ENCODE assay signal across 8 mouse cellular contexts in the genomic region with DNA sequence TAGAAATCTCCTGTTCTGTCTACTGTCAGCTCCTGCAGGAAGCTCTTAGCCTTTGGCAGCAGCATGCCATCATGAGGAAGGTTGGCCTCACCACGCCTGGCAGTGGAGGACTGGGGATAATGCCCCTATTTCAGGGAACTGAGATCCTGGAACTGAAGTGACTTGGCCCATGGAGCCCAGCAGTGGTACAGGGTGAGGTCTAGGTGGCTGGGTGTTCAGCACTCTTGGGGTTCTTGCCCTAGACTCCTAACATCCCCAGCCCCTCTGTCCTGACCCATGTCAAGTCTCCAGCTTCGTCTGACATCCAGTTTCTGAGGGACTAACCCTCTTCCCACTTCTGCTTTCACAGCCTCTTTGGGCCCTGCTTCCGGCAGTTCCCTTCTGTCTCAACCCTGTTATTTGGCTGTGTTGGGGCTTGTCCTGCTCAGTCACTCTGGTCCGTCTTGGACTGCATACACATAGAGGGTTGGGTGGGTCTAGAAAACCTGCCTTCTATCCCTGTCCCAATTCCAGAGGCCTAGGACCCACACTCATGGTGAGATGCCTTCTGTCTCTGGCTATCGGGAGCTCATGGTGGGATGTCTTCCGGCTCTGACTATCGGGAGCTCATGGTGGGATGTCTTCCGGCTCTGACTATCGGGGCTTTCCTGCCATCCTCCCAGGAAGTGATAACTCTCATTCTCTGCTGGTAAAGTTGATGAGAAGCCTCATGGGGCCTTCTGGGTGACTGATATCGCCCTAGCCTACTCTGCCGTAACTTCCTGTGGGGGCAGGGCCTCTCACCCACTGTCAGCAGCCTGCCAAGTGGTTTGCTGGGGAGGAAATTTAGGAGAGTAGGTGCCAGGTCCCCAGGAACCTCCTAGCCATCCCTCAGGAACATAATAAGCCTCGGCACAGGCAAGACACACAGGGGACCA. TPM values are rescaled to one million over a fixed set of nuclear protein-coding genes. Genes with fewer than 3 reads are reported as not detected.
DNase-seq lines count a peak whose midpoint lies in the region; ATAC-seq and TF ChIP-seq lines count a peak whose summit lies in the region.
"Had no signal": no experiment of that assay in that cellular context is flagged by ENCODE, and none has a peak within 500 bp of the region (broad histone marks: within the 10 kb centered on the region; RNA-seq: fewer than 3 reads in every experiment).

No protein-coding gene starts in this region.

- peak overlapping the region; percentile 42 for H3K27ac ChIP-seq in liver, adult 2 months (replicated peaks; ENCODE audit: insufficient read depth, low read depth, low read length)
- peak overlapping the region; percentile 95 for H3K27ac ChIP-seq in spleen, adult 2 months (ENCODE audit: insufficient read depth, low read length)
- H3K27ac ChIP-seq in forebrain, postnatal 0 days (ENCODE audit: low read depth, low read length): no peak overlapping the region
- H3K27ac ChIP-seq: hindbrain, embryonic 15.5 days had no signal

- H3K9me3 ChIP-seq in G1E (replicated peaks): no peaks in the 10 kb centered on the region
- no peaks in the 10 kb centered on the region for H3K9me3 ChIP-seq in forebrain, postnatal 0 days (ENCODE audit: low read length)
- H3K9me3 ChIP-seq: hindbrain, embryonic 15.5 days had no signal

- 67% methylated on average over 12 of the region's 12 CpGs for WGBS in liver, adult 2 months
- WGBS in spleen, adult 2 months: 7% methylated on average over 12 of the region's 12 CpGs
- WGBS in forebrain, postnatal 0 days: 84% methylated on average over 12 of the region's 12 CpGs

- H3K9ac ChIP-seq in liver, adult 2 months (ENCODE audit: low read depth, low read length): 0 out of 2 replicates have a peak overlapping the region, but pooled peaks have one; percentile 2
- H3K9ac ChIP-seq in forebrain, postnatal 0 days: no peak overlapping the region
- H3K9ac ChIP-seq: hindbrain, embryonic 15.5 days had no signal

- no peak for TF ChIP-seq CTCF in G1E (IDR thresholded peaks at IDR 0.05; ENCODE audit: low read depth, low read length)
- no peak for TF ChIP-seq CTCF in liver, adult 2 months (IDR thresholded peaks at IDR 0.05; ENCODE audit: low read depth, low read length)
- no peak for TF ChIP-seq CTCF in spleen, adult 2 months (IDR thresholded peaks at IDR 0.05; ENCODE audit: extremely low read depth, insufficient read depth, insufficient read length, insufficient replicate concordance)
- no peak for TF ChIP-seq CTCF in forebrain, postnatal 0 days (IDR thresholded peaks at IDR 0.05; ENCODE audit: low read depth)

- H3K4me3 ChIP-seq in G1E (ENCODE audit: low read depth, low read length): peak overlapping the region; percentile 67
- H3K4me3 ChIP-seq in liver, adult 2 months (ENCODE audit: insufficient read depth, low read depth, low read length): no peak overlapping the region; the same call in 1 of the 2 replicates
- peak overlapping the region; percentile 73 for H3K4me3 ChIP-seq in spleen, adult 2 months (ENCODE audit: extremely low read depth, insufficient read depth, insufficient read length)
- no peak overlapping the region for H3K4me3 ChIP-seq in forebrain, postnatal 0 days (ENCODE audit: low read depth, low read length)
- H3K4me3 ChIP-seq: hindbrain, embryonic 15.5 days had no signal

- peaks cover 58% of the 10 kb centered on the region for H3K4me1 ChIP-seq in G1E (ENCODE audit: insufficient read depth, low read depth, low read length)
- no peaks in the 10 kb centered on the region for H3K4me1 ChIP-seq in liver, adult 2 months (ENCODE audit: control insufficient read depth, insufficient read depth, low read length)
- peaks cover 10% of the 10 kb centered on the region; the same call in 1 of the 2 replicates for H3K4me1 ChIP-seq in spleen, adult 2 months (ENCODE audit: control insufficient read depth, insufficient read depth, insufficient read length)
- no peaks in the 10 kb centered on the region for H3K4me1 ChIP-seq in forebrain, postnatal 0 days (ENCODE audit: insufficient read depth)
- H3K4me1 ChIP-seq: hindbrain, embryonic 15.5 days had no signal

- no peak overlapping the region for H3K4me2 ChIP-seq in forebrain, postnatal 0 days (ENCODE audit: low read depth)
- H3K4me2 ChIP-seq: hindbrain, embryonic 15.5 days had no signal

- TF ChIP-seq POLR2A in liver, adult 2 months (IDR thresholded peaks at IDR 0.05; ENCODE audit: extremely low read depth, insufficient read depth, low read length): no peak
- peak; percentile 20; the same call in 1 of the 2 replicates for TF ChIP-seq POLR2A in spleen, adult 2 months (IDR thresholded peaks at IDR 0.05; ENCODE audit: low read depth, low read length)

- peak; percentile 59 for ATAC-seq in G1E (ENCODE audit: extremely low read depth, insufficient number of reproducible peaks, low FRiP score, poor library complexity, severe bottlenecking)
- no peak for ATAC-seq in forebrain, postnatal 0 days

- peaks cover 95% of the 10 kb centered on the region for H3K36me3 ChIP-seq in G1E (replicated peaks)
- H3K36me3 ChIP-seq in liver, adult 2 months (ENCODE audit: control insufficient read depth, insufficient read depth, low read length): peaks cover 18% of the 10 kb centered on the region
- H3K36me3 ChIP-seq in spleen, adult 2 months (ENCODE audit: control insufficient read depth, insufficient read depth, low read length): peaks cover 33% of the 10 kb centered on the region
- peaks cover 42% of the 10 kb centered on the region for H3K36me3 ChIP-seq in forebrain, postnatal 0 days (ENCODE audit: insufficient read depth)

- no peaks in the 10 kb centered on the region for H3K27me3 ChIP-seq in G1E (ENCODE audit: insufficient read depth, low read length)
- H3K27me3 ChIP-seq in liver, adult 2 months (ENCODE audit: control insufficient read depth, insufficient read depth, low read length): no peaks in the 10 kb centered on the region
- H3K27me3 ChIP-seq in spleen, adult 2 months (ENCODE audit: control insufficient read depth, insufficient read depth, low read length): no peaks in the 10 kb centered on the region
- no peaks in the 10 kb centered on the region for H3K27me3 ChIP-seq in forebrain, postnatal 0 days (ENCODE audit: insufficient read depth, low read length)
- H3K27me3 ChIP-seq: hindbrain, embryonic 15.5 days had no signal

- DNase-seq in G1E (ENCODE audit: low spot score): peak; percentile 55
- peak; percentile 61 for DNase-seq in c-Kit-negative CD71-positive TER-119-positive erythroid progenitor cells, embryonic 14.5 days (ENCODE audit: low read depth, low spot score)
- DNase-seq in liver, adult 2 months (ENCODE audit: extremely low read depth, low read depth, low spot score): no peak
- DNase-seq in spleen, adult 2 months (ENCODE audit: low read depth in 1 of 2, low spot score in 2 of 2): peak; percentile 60 to 70
- DNase-seq in gastrocnemius, adult 8-10 months (ENCODE audit: low spot score in 2 of 2): no peak
- no peak for DNase-seq in frontal cortex, postnatal 10 days (ENCODE audit: low spot score in 2 of 2)
- DNase-seq in forebrain, postnatal 0 days: no peak

- no peaks in the 10 kb centered on the region for H3K79me2 ChIP-seq in liver, adult 2 months (ENCODE audit: control insufficient read depth, insufficient read depth, low read length)

RNA-seq across cellular contexts. Expression of a gene that starts 1.5 kb away (rescaled TPM):
- 66.2 and 69.5 TPM in 2 replicates for total RNA-seq in G1E (2014; fragmentation: Nextera tagmentation)
- total RNA-seq in G1E (2017): 267 and 318 TPM in 2 replicates
- polyA plus RNA-seq in G1E (2012): 461 and 527 TPM in 2 replicates
- 3.1 and 3.4 TPM in 2 replicates for total RNA-seq in liver, adult 2 months (2014; rRNA removed)
- 3.2 and 6.3 TPM in 2 replicates for polyA plus RNA-seq in liver, adult 2 months (2012; rRNA removed)
- 194 and 240 TPM in 2 replicates for polyA plus RNA-seq in spleen, adult 2 months (2012; rRNA removed)
- under 1 TPM; 0.41 to 0.94 (median 0.60) TPM for total RNA-seq in gastrocnemius, adult 8-10 months (2022)
- total RNA-seq in forebrain, postnatal 0 days (2014; rRNA removed): 4.4 and 6.0 TPM in 2 replicates
- polyA plus RNA-seq in forebrain, postnatal 0 days (2015; fragmentation: Nextera tagmentation; extraction: Ambion mirVana): 2.6 and 3.6 TPM in 2 replicates

RNA-seq across cellular contexts. Expression of a gene that starts 21.9 kb away (rescaled TPM):
- total RNA-seq in G1E (2014; fragmentation: Nextera tagmentation): 2.6 and 6.1 TPM in 2 replicates
- total RNA-seq in G1E (2017): 1.6 and 2.7 TPM in 2 replicates
- polyA plus RNA-seq in G1E (2012): 1.2 TPM in 2 replicates
- 2.0 and 3.0 TPM in 2 replicates for total RNA-seq in liver, adult 2 months (2014; rRNA removed)
- 7.0 and 7.9 TPM in 2 replicates for polyA plus RNA-seq in liver, adult 2 months (2012; rRNA removed)
- 4.7 and 6.4 TPM in 2 replicates for polyA plus RNA-seq in spleen, adult 2 months (2012; rRNA removed)
- 10 to 100 TPM; 20.8 to 31.7 (median 23.7) TPM for total RNA-seq in gastrocnemius, adult 8-10 months (2022)
- total RNA-seq in forebrain, postnatal 0 days (2014; rRNA removed): 16.2 and 16.3 TPM in 2 replicates
- polyA plus RNA-seq in forebrain, postnatal 0 days (2015; fragmentation: Nextera tagmentation; extraction: Ambion mirVana): 18.2 and 18.7 TPM in 2 replicates

RNA-seq across cellular contexts. Expression of a gene that starts 21.9 kb away (rescaled TPM):
- total RNA-seq in G1E (2014; fragmentation: Nextera tagmentation): 16.6 and 30.0 TPM in 2 replicates
- total RNA-seq in G1E (2017): 17.8 and 21.0 TPM in 2 replicates
- polyA plus RNA-seq in G1E (2012): 19.2 and 23.9 TPM in 2 replicates
- 14.4 and 16.4 TPM in 2 replicates for total RNA-seq in liver, adult 2 months (2014; rRNA removed)
- 29.3 and 30.9 TPM in 2 replicates for polyA plus RNA-seq in liver, adult 2 months (2012; rRNA removed)
- 19.4 and 26.5 TPM in 2 replicates for polyA plus RNA-seq in spleen, adult 2 months (2012; rRNA removed)
- total RNA-seq in gastrocnemius, adult 8-10 months (2022): 10 to 100 TPM; 13.5 to 15.5 (median 15.0) TPM
- total RNA-seq in forebrain, postnatal 0 days (2014; rRNA removed): 7.9 and 9.5 TPM in 2 replicates
- 14.3 and 15.3 TPM in 2 replicates for polyA plus RNA-seq in forebrain, postnatal 0 days (2015; fragmentation: Nextera tagmentation; extraction: Ambion mirVana)

RNA-seq across cellular contexts. Expression of a gene that starts 22.0 kb away (rescaled TPM):
- total RNA-seq in G1E (2014; fragmentation: Nextera tagmentation) (301 and 356 TPM in 2 replicates), G1E (2017) (267 and 279 TPM in 2 replicates)
- polyA plus RNA-seq in G1E (2012): 136 and 224 TPM in 2 replicates
- total RNA-seq in liver, adult 2 months (2014; rRNA removed): 44.9 and 49.4 TPM in 2 replicates
- 32.3 and 37.2 TPM in 2 replicates for polyA plus RNA-seq in liver, adult 2 months (2012; rRNA removed)
- 27.4 and 31.3 TPM in 2 replicates for polyA plus RNA-seq in spleen, adult 2 months (2012; rRNA removed)
- 10 to 100 TPM; 77.9 to 86.5 (median 81.8) TPM for total RNA-seq in gastrocnemius, adult 8-10 months (2022)
- total RNA-seq in forebrain, postnatal 0 days (2014; rRNA removed): 124 and 133 TPM in 2 replicates
- 146 and 156 TPM in 2 replicates for polyA plus RNA-seq in forebrain, postnatal 0 days (2015; fragmentation: Nextera tagmentation; extraction: Ambion mirVana)

RNA-seq across cellular contexts. Expression of a gene that starts 25.4 kb away (rescaled TPM):
- total RNA-seq in G1E (2014; fragmentation: Nextera tagmentation): 29.4 and 29.5 TPM in 2 replicates
- 11.6 and 14.4 TPM in 2 replicates for total RNA-seq in G1E (2017)
- polyA plus RNA-seq in G1E (2012): 23.9 and 24.3 TPM in 2 replicates
- total RNA-seq in liver, adult 2 months (2014; rRNA removed): 11.2 and 13.3 TPM in 2 replicates
- 22.3 and 23.7 TPM in 2 replicates for polyA plus RNA-seq in liver, adult 2 months (2012; rRNA removed)
- polyA plus RNA-seq in spleen, adult 2 months (2012; rRNA removed): 24.1 and 25.3 TPM in 2 replicates
- 10 to 100 TPM; 32.2 to 37.7 (median 36.4) TPM for total RNA-seq in gastrocnemius, adult 8-10 months (2022)
- 15.1 and 20.2 TPM in 2 replicates for total RNA-seq in forebrain, postnatal 0 days (2014; rRNA removed)
- 20.7 and 24.8 TPM in 2 replicates for polyA plus RNA-seq in forebrain, postnatal 0 days (2015; fragmentation: Nextera tagmentation; extraction: Ambion mirVana)

Comparison
In these comparisons a context has a peak if more than half of its experiments do, and no peak if none do; other contexts are left out.
1. DNase-seq: peak in G1E (single experiment), c-Kit-negative CD71-positive TER-119-positive erythroid progenitor cells, embryonic 14.5 days (single experiment) and spleen, adult 2 months (2 of 2); none in liver, adult 2 months (single experiment), gastrocnemius, adult 8-10 months (0 of 2), frontal cortex, postnatal 10 days (0 of 2) and forebrain, postnatal 0 days (single experiment).
2. H3K4me3 ChIP-seq: peak in G1E (single experiment) and spleen, adult 2 months (single experiment); none in liver, adult 2 months (single experiment) and forebrain, postnatal 0 days (single experiment).